Mouse (Mus musculus) G1E (cell line): ENCODE measurements around the gene Osbp. TPM values are rescaled to one million over a fixed set of nuclear protein-coding genes. Genes with fewer than 3 reads are reported as not detected.
"Not testable (repeated sequence)": the region's sequence is repeated elsewhere in the genome, so short reads cannot be mapped to it uniquely, and the experiment has no call there.

ENCODE experiments used
- ATAC-seq: 2 replicates; pipeline ENCODE4 v1.8.0; 2016; ENCODE audit warnings: mild to moderate bottlenecking; ENCODE audit not compliant: insufficient number of reproducible peaks, poor library complexity, low FRiP score, severe bottlenecking; ENCODE audit errors: extremely low read depth
- DNase-seq: peaks from one replicate; pipeline ENCODE4 v3.0.0; 2012; ENCODE audit warnings: low spot score
- H3K27me3 ChIP-seq: 2 replicates; pipeline ENCODE4 v1.6.1; 2012; ENCODE audit warnings: mild to moderate bottlenecking, low read length, inconsistent platforms; ENCODE audit not compliant: insufficient read depth
- H3K36me3 ChIP-seq: replicated peaks from 2 replicates; pipeline ENCODE3; 2012; ENCODE audit warnings: mild to moderate bottlenecking, inconsistent platforms
- H3K4me1 ChIP-seq: 2 replicates; pipeline ENCODE4 v1.6.1; 2012; ENCODE audit warnings: low read depth, low read length, inconsistent platforms, mixed read lengths; ENCODE audit not compliant: insufficient read depth
- H3K4me3 ChIP-seq: 2 replicates; pipeline ENCODE4 v1.5.1; 2012; ENCODE audit warnings: low read depth, mild to moderate bottlenecking, inconsistent platforms, low read length, moderate library complexity, mixed read lengths
- H3K9me3 ChIP-seq: replicated peaks from 2 replicates; pipeline ENCODE4 v1.6.1; 2012; ENCODE audit warnings: inconsistent platforms
- CTCF ChIP-seq: IDR thresholded peaks from 2 replicates; pipeline ENCODE4 v1.5.1; 2012; ENCODE audit warnings: low read depth, low read length, inconsistent platforms, mixed read lengths
- GATA1 ChIP-seq: IDR thresholded peaks from 2 replicates; pipeline ENCODE4 v1.6.1; 2012; ENCODE audit warnings: borderline replicate concordance, low read length, inconsistent platforms, mixed read lengths
- GATA2 ChIP-seq: IDR thresholded peaks from 2 replicates; pipeline ENCODE4 v1.6.1; 2012; ENCODE audit warnings: low read depth, low read length, inconsistent platforms, borderline replicate concordance
- POLR2AphosphoS5 ChIP-seq: IDR thresholded peaks from 2 replicates; pipeline ENCODE4 v1.6.1; 2012; ENCODE audit warnings: low read depth, low read length, inconsistent platforms; ENCODE audit not compliant: insufficient replicate concordance
- TAL1 ChIP-seq: conservative IDR thresholded peaks from 2 replicates; pipeline ENCODE4 v1.6.1; 2012; ENCODE audit warnings: low read depth, low read length, inconsistent platforms, mixed read lengths
- polyA plus RNA-seq: library from polyadenylated mRNA; stranded (reverse); fragments of >175 nt; gene quantifications from 2 replicates; pipeline ENCODE4 v1.2.3, GENCODE M21; 2012
- total RNA-seq, 2 experiments: library from RNA; stranded (forward) in 1 of 2; stranded (reverse) in 1 of 2; fragments of 200-1000 nt in 1 of 2; fragments of >200 nt in 1 of 2; fragmentation: Nextera tagmentation in 1 of 2; gene quantifications; 2 replicates each; pipeline ENCODE4 v1.2.3; 2014 to 2017

The Osbp gene
- total and polyA plus RNA-seq, 3 experiments, result 12.2 to 50.4 (median 32.1) TPM

DNA sequence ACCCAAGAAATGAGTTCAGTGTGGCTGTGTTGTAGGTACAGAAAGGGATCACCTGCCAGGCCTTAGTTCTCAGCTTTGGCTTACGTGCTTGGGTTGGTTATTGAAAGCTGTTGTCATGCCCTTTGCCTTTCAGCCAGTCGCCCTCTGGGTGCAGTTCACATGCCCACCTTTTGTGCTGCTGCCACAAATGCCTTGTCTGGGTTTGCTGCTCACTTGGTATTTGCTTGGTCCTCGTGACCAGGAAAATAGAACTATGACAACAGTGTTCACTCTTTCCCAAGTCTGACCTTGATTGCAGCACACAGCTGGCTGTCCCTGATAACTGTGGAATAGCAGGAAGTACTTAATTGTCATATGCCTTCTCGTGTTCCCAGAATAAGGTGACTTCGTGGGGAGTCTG is 11.6 kb downstream of the Osbp start:
- Histone ChIP-seq H3K4me3 (no peak overlapping the region), H3K27me3 (no peaks in the 10 kb centered on the region), H3K9me3 (no peaks in the 10 kb centered on the region), H3K36me3 (peaks cover 99% of the 10 kb centered on the region), H3K4me1 (peaks cover 7% of the 10 kb centered on the region; the same call in 1 of the 2 replicates)
- TF ChIP-seq CTCF (no peak), GATA2 (no peak), GATA1 (no peak), POLR2AphosphoS5 (no peak), TAL1 (no peak)
- DNase-seq (no peak), ATAC-seq (no peak)

DNA sequence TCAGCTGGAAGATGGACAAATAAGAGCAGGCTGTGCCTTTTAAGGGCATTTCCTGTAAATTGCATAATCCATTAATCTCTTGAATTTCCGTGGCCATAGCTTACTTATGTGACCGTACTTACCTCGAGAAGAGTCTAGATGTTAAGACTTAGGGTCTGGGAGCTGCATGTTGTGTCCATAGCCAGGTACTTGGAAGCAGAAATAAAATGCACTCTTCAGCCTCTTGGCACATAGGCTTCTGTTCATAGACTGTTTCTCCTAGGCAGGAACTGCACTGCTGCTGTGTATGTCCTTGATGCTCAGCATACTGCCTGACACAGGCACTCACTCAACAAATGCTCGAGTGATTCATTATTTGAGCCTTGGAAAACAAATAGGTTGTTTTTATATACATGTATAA is 14.7 kb downstream of the Osbp start:
- Histone ChIP-seq H3K9me3 (no peaks in the 10 kb centered on the region), H3K36me3 (peaks cover 97% of the 10 kb centered on the region), H3K27me3 (no peaks in the 10 kb centered on the region), H3K4me3 (no peak overlapping the region), H3K4me1 (peaks cover 5% of the 10 kb centered on the region; the same call in 1 of the 2 replicates)
- TF ChIP-seq GATA2, result no peak
- DNase-seq (no peak), ATAC-seq (no peak)

DNA sequence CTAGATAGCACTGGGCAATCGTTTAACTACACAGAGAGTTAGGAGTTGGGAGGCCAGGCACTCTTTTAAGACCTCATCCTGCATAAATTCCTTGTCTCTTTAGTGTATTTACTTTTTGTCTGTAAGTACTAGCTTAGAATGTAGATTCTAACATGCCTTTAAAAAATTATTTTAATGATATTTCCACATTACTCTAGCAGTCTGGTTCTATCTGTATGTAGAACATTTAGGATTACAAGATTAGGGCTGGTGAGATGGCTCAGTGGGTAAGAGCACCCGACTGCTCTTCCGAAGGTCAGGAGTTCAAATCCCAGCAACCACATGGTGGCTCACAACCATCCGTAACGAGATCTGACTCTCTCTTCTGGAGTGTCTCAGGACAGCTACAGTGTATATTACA is 18.9 kb downstream of the Osbp start:
- H3K36me3 ChIP-seq, result peaks cover 94% of the 10 kb centered on the region
- not testable (repeated sequence) for DNase-seq, H3K9me3 ChIP-seq, H3K4me3 ChIP-seq, H3K27me3 ChIP-seq, H3K4me1 ChIP-seq, ATAC-seq

DNA sequence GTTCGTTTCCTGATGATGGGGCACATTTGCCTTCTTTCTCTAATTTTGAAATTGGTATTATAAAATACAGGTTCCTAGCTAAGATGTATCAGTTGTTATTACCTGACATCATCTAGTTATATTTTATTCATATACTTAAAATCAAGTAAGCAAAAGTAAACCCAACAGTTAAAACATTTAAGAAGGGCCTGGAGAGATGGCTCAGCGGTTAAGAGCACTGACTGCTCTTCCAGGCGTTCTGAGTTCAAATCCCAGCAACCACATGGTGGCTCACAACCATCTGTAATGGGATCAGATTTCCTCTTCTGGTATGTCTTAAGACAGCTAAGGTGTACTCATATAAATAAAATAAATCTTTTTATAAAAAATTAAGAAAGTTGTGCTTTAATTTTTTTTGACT is 22.1 kb downstream of the Osbp start:
- H3K36me3 ChIP-seq, result peaks cover 91% of the 10 kb centered on the region
- H3K9me3 ChIP-seq, result no peaks in the 10 kb centered on the region
- TF ChIP-seq TAL1 (no peak), POLR2AphosphoS5 (no peak), GATA1 (no peak), GATA2 (no peak), CTCF (no peak)
- ATAC-seq (no peak), DNase-seq (no peak)
- H3K4me1 ChIP-seq, result peaks cover 25% of the 10 kb centered on the region
- no peaks in the 10 kb centered on the region for H3K27me3 ChIP-seq
- H3K4me3 ChIP-seq, result no peak overlapping the region

DNA sequence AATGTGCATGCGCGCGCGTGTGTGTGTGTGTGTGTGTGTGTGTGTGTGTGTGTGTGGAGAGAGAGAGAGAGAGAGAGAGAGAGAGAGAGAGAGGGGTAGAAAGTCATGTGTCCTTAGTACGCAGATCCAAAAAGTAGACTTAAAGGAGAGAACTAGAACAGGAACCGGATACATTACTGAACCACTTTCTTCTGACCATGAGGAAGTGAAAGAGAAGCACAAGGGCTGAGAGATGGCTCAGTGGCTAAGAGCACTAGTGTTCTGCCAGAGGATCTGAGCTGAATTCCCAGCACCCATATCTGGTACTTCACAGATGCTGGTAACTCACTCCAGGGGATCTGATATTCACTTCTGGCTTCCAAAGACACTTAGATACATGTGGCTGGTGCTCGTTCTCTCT is 23.6 kb downstream of the Osbp start:
- TF ChIP-seq GATA1, result no peak
- TF ChIP-seq CTCF, result no peak
- no peak for TF ChIP-seq TAL1
- TF ChIP-seq POLR2AphosphoS5, result no peak
- TF ChIP-seq GATA2, result no peak
- no peak overlapping the region for H3K4me3 ChIP-seq
- no peaks in the 10 kb centered on the region for H3K9me3 ChIP-seq
- H3K36me3 ChIP-seq, result peaks cover 89% of the 10 kb centered on the region
- H3K4me1 ChIP-seq, result peaks cover 36% of the 10 kb centered on the region
- DNase-seq (no peak), ATAC-seq (no peak)
- no peaks in the 10 kb centered on the region for H3K27me3 ChIP-seq

DNA sequence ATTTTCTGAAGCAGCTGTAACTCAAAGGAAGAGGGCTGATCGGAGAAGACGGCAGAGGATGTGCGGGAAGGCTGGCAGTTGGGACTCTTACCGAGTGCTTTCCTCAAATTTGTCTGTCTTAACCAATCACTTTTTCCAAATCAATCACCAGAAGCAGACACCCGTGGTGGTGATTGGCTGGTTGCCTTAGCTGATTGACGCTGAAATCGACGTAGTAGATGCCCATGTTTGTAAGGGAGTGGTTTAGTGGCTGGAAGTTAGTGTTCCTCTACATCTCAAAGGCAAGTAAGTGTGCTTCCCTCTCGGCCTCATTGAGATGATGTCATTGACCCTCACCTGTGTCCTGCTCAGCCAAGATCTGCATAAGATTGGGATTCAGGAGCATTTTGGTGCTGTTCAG is 26.3 kb downstream of the Osbp start:
- H3K27me3 ChIP-seq, result no peaks in the 10 kb centered on the region

DNA sequence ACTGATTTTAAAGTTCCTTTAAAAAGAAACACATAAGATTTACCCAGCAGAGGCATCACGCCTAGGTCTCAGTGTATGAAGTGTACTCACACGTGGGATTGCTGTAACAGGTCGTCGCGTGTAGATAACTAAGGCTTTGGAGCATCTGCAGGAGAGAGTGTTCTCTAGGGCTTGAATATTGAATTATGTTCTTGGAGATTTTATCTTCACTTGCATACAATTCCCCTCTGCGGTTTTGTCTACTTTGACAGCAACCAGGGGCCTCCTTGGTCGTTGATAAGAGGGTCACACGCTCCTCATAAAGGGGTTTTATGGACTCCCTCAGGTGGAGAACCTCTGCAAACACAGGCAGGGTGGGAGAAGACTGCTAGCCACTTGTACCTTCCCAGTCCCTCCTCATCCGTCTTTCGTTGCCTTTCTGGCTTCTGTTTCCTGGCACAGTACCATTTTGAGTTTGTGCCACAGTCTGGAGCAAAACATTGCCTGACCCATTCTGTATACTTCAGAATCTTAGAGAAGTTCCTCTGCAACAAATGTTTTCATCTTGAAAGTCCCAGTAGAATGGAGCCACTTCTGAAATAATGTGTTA is 26.8 kb downstream of the Osbp start:
- H3K36me3 ChIP-seq, result peaks cover 75% of the 10 kb centered on the region
- TF ChIP-seq TAL1 (peak; percentile 27; the same call in 1 of the 2 replicates), POLR2AphosphoS5 (no peak), GATA1 (no peak), CTCF (no peak)
- DNase-seq, result peak; percentile 43
- H3K9me3 ChIP-seq, result no peaks in the 10 kb centered on the region
- H3K4me1 ChIP-seq, result peaks cover 40% of the 10 kb centered on the region
- no peak overlapping the region; the same call in 1 of the 2 replicates for H3K4me3 ChIP-seq
- no peaks in the 10 kb centered on the region for H3K27me3 ChIP-seq
- ATAC-seq, result peak; percentile 74

More for the DNA sequence above, 26.3 kb downstream of the Osbp start:
- TF ChIP-seq GATA1 (no peak), GATA2 (no peak), CTCF (no peak), POLR2AphosphoS5 (no peak), TAL1 (no peak)
- peaks cover 80% of the 10 kb centered on the region for H3K36me3 ChIP-seq
- H3K9me3 ChIP-seq, result no peaks in the 10 kb centered on the region
- DNase-seq, result no peak
- ATAC-seq, result no peak
- no peak overlapping the region; the same call in 1 of the 2 replicates for H3K4me3 ChIP-seq
- H3K4me1 ChIP-seq, result peaks cover 40% of the 10 kb centered on the region
